Mouse (Mus musculus) ovary, postnatal 14 days (tissue): Measurements from ENCODE around the gene Plch1.

Source experiments
- DNase-seq: peaks from one replicate; pipeline ENCODE4 v3.0.0; 2022; ENCODE audit warnings: low spot score

Plch1 gene

GRCm38 (mm10) chr3:63692727-63693126 is 206.5 kb downstream of the Plch1 start:
- no peak for DNase-seq

DNA sequence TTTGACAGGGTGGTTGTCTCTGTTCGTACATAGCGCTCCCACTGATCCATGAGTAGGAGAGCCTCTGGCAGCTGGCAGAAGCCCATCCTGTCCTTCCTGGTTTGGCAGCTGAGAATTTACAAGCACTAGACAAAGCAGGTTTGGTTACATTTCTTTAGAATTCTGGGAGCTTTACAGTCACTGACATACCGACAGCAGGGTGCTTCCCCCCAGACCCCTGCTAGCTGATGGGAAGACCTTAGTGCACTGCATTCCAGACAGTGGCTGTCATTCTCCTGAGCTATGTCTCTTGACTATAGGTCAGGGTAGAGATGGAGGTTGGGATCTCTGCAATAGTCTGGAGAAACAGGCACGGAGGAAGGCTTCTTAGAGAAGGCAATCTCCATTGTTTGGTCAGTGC is 230.5 kb downstream of the Plch1 start:
- no peak for DNase-seq

GRCm38 (mm10) chr3:63665307-63665706 is 234.0 kb downstream of the Plch1 start:
- no peak for DNase-seq

GRCm38 (mm10) chr3:63664575-63665243 is 234.6 kb downstream of the Plch1 start:
- DNase-seq, result no peak
